Mouse (Mus musculus) embryonic fibroblast, embryonic 13.5 days (primary cell): ENCODE measurements at regions not wholly inside any gene's neighbourhood (a gene's known extent, or its start where the extent isn't known, plus 50 kb on each side); places are given as distances from the start of the nearest gene placed in this dataset.

Source experiments
- CTCF ChIP-seq: IDR thresholded peaks from 2 replicates; pipeline ENCODE4 v1.5.1; 2011; ENCODE audit warnings: mild to moderate bottlenecking, control low read depth, low read length, moderate library complexity, borderline replicate concordance; ENCODE audit not compliant: insufficient read depth
- POLR2A ChIP-seq: IDR thresholded peaks from 2 replicates; pipeline ENCODE4 v1.6.1; 2011; ENCODE audit warnings: low read depth, mild to moderate bottlenecking, control low read depth, low read length, moderate library complexity

DNA sequence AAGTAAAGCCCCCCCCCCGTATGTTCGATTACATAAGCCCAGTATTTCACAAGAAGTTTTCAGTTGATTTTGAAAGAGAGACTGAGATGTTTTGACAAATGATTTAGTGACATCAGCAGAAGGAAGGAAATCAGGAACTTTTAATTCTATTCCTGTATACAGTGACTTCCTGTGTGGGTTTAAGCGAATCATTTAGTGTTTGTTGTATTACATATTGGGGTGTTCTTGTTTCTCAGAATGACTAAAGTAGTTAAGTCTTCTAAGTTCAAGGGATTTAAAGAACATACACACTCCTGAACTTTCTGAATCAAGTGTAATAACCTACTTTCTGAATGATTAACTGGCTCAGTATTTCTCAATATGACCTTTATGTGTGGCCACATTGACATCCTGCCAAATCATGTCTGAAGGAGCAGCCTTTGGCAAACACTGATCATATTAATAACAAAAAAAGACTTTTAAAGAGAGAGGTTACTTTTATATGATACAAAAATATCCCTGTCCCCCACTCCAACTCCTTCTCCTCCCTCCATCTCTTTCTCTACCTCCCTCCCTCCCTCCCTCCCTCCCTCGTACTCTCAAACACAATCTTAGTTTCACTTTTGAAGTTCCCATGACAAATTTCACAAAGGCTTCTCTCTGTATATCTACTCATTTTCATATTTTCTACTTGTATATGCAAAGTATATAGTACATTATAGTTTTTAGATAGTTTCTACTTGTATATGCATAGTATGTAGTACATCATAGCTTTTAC lies 3522.8 kb upstream of the Gm7489 start:
- TF ChIP-seq CTCF (no peak), POLR2A (no peak)
